Mouse (Mus musculus): ENCODE results near the gene 9230102O04Rik. TPM values are rescaled to one million over a fixed set of nuclear protein-coding genes. Genes with fewer than 3 reads are reported as not detected.

9230102O04Rik gene
- polyA plus RNA-seq (2017; shearing (Covaris generic)), result 1 to 10 TPM; 1.3 to 3.3 TPM

DNA sequence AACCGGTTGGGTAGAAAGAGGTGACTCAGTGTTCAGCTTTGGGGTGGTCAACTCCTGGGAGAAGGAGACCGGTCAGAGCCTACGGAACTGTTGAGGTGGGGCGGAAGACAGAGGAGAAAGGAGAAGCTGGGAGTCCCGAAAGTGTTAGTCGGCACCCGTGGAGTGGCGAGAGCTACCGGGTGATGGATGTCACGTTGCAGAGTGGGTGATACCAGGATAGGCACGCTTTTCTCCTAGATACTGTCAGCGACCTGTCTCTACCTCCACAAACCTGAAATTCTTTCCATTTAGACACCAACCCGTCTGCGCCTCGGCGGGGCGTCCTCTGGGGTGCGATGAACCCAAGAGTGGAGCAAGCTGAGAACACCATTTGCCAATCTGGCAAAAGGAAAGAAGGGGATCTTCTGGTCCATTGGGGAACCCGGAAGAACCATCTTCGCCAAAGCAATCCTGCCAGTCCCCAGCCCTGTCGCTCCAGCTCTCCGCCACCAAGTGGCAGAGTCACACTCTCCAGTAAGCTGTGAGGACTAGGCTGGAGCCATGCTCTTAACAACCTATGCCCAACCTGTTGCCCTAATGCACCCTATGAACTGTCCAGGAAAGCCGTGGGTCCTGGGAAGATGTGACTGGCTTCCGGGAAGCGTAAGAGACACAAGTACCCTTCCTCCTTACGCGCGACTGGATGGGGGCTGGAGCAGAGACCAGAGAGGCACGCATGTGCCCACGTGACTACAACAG is at the start of gene 9230102O04Rik:
Gene 9230102O04Rik, minus strand, starts transcription at position 628 of the 738 bp plus-strand sequence.

DNA sequence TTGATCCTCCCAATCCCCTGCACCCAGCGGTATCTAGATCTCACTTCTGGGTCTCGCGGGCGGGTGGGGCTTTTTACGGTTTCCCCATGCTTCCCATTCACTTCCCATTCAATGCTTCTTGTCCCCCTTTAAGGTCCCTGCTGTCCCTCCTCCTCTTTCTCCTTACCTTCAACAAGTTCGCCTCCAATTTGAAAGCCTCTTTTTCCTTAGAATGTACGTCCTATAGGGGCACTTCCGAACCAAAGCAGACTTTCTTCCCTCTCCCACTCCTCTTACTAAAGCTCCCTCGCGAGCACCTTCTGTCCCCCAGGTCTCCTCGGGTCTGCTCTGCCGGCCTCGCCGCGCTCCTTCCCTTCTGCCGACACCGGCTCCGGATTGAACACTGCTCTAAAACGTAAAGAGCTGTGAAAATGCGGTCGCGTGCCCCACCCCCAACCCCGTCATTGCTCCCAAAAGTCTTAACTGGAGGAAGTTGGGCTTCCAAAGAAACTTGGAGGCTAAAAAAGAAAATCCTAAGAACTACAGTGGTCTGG is 377 bp upstream of the 9230102O04Rik start, which contains the start of gene Gata3:
Gene Gata3, minus strand, starts transcription at position 384 of the 533 bp plus-strand sequence.

DNA sequence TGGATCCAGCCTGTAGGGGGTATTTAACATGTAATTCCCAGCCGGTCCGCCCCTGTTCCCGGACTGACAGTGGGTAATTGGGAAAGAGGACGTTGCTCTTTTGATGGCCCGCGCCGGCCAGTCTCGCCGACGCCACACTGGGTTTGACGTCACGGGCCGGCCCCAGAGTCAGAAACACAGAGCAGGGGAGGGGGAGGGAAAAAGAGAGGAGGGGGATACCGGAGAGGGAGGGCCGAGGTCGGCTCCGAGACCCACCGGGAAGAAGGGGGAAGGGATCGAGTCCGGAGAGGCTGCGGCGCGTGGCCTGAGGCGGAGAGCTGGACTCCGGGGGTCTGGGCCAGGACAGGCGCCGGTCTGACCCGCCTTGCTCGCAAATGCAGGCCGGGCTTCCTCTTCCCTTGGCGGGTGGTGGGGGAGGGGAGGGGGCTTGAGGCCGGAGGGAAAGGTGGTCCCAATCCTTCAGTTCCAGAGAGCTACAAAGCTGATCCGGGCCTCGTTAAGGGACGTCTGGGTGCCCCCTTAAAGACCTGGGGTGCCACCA is 8.2 kb downstream of the 9230102O04Rik start, which contains the start of gene 4930412O13Rik:
Gene 4930412O13Rik, plus strand, starts transcription at position 202 of the 541 bp plus-strand sequence.

Other genes starting within 250 kb of the 9230102O04Rik start
- 1 to 10 TPM in 1 of 2 experiments, not detected in 1; 2.0 TPM for gene 4930412O13Rik, start 8.3 kb downstream of the 9230102O04Rik start, polyA plus RNA-seq (2017; shearing (Covaris generic))
- gene Gata3, start 494 bp upstream of the 9230102O04Rik start, polyA plus RNA-seq (2017; shearing (Covaris generic)), result 100 to 1,000 TPM; 101 to 147 TPM
- gene Taf3, start 159.1 kb upstream of the 9230102O04Rik start, polyA plus RNA-seq (2017; shearing (Covaris generic)), result 10 to 100 TPM; 15.1 to 20.9 TPM
- 100 to 1,000 TPM; 513 to 606 TPM for gene Atp5c1, start 191.0 kb upstream of the 9230102O04Rik start, polyA plus RNA-seq (2017; shearing (Covaris generic))
- gene Kin, start 191.1 kb upstream of the 9230102O04Rik start, polyA plus RNA-seq (2017; shearing (Covaris generic)), result 10 to 100 TPM; 36.2 to 40.4 TPM
- not detected for gene Itih2, start 241.9 kb upstream of the 9230102O04Rik start, polyA plus RNA-seq (2017; shearing (Covaris generic))